Mouse (Mus musculus): ENCODE results near the gene Dennd1a. TPM values are rescaled to one million over a fixed set of nuclear protein-coding genes. Genes with fewer than 3 reads are reported as not detected.
A peak's percentile ranks its signal among the peaks of the same experiment; 100 is the strongest.

Dennd1a gene
- polyA plus RNA-seq, 1 experiment from 2014 or later = 18.1 TPM

DNA sequence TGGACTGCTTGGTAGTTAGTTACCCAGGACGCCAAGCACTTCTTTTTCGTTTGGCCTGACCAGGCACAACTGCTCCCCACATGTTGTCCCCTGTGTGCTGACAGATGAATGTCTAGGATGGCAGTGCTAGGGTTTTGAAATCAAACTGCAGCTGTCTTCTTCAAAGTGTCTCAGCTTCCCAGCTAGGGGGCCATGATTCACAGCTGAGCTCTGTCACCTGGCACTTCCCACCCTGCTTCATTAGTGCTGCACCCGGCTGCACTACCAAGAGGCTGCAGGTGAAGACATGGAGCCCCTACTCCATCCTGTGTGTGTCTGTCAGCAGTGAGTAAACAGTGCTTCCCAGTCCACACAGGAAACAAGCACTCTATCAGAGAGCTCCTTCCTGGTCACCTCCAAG, 234.8 kb downstream of the Dennd1a start:
- no peaks in the 10 kb centered on the region for H3K27me3 ChIP-seq

GRCm38 (mm10) chr2:38051485-38052085, 235.6 kb downstream of the Dennd1a start:
- 61% methylated on average over 1 of the region's 1 CpGs for WGBS
- H3K4me3 ChIP-seq = no peak overlapping the region
- ATAC-seq (replicated peaks) = no peak

More for the DNA sequence above, 234.8 kb downstream of the Dennd1a start:
- no peak overlapping the region for H3K4me2 ChIP-seq (replicated peaks)
- no peak overlapping the region for H3K9ac ChIP-seq (replicated peaks)
- H3K27ac ChIP-seq (replicated peaks) = no peak overlapping the region
- no peak for ATAC-seq (replicated peaks)
- no peaks in the 10 kb centered on the region for H3K9me3 ChIP-seq
- no peak overlapping the region for H3K4me3 ChIP-seq
- H3K36me3 ChIP-seq = no peaks in the 10 kb centered on the region
- H3K4me1 ChIP-seq = peaks cover 12% of the 10 kb centered on the region
- 53% methylated on average over 3 of the region's 3 CpGs for WGBS

DNA sequence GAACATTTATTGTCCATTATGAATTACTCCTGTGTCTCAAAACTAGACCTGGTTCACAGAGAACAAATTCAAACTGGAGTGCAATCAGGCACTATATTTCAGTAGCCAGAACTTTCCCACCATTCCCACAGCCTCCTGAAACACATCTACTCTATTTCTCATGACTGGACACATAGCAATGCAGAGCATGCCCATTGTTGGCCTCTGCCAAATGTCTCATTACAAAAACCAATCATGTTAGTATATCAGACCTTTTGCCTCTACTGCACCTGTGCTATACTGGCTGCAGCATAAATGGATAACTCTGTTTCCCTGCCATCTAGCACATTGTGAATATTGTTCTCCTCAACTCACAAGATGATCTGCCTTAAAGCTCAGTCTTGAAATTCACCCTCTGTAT, 238.2 kb downstream of the Dennd1a start:
- Histone ChIP-seq H3K27me3 (no peaks in the 10 kb centered on the region), H3K9me3 (no peaks in the 10 kb centered on the region), H3K4me3 (no peak overlapping the region), H3K27ac (replicated peaks) (no peak overlapping the region), H3K4me1 (peaks cover 12% of the 10 kb centered on the region), H3K4me2 (replicated peaks) (no peak overlapping the region), H3K9ac (replicated peaks) (no peak overlapping the region), H3K36me3 (no peaks in the 10 kb centered on the region)
- no peak for ATAC-seq (replicated peaks)

More at GRCm38 (mm10) chr2:38051485-38052085, 235.6 kb downstream of the Dennd1a start:
- H3K9me3 ChIP-seq = no peaks in the 10 kb centered on the region
- H3K4me1 ChIP-seq = peaks cover 12% of the 10 kb centered on the region
- no peaks in the 10 kb centered on the region for H3K27me3 ChIP-seq
- H3K4me2 ChIP-seq (replicated peaks) = no peak overlapping the region
- no peak overlapping the region for H3K27ac ChIP-seq (replicated peaks)
- no peaks in the 10 kb centered on the region for H3K36me3 ChIP-seq
- H3K9ac ChIP-seq (replicated peaks) = no peak overlapping the region

GRCm38 (mm10) chr2:38045286-38045685, 241.9 kb downstream of the Dennd1a start:
- no peak overlapping the region for H3K4me3 ChIP-seq
- no peak overlapping the region for H3K4me2 ChIP-seq (replicated peaks)
- ATAC-seq (replicated peaks) = no peak
- H3K9ac ChIP-seq (replicated peaks) = no peak overlapping the region
- H3K4me1 ChIP-seq = no peaks in the 10 kb centered on the region
- no peaks in the 10 kb centered on the region for H3K9me3 ChIP-seq
- WGBS = 95% methylated on average over 4 of the region's 4 CpGs
- no peaks in the 10 kb centered on the region for H3K27me3 ChIP-seq
- H3K27ac ChIP-seq (replicated peaks) = no peak overlapping the region
- no peaks in the 10 kb centered on the region for H3K36me3 ChIP-seq

DNA sequence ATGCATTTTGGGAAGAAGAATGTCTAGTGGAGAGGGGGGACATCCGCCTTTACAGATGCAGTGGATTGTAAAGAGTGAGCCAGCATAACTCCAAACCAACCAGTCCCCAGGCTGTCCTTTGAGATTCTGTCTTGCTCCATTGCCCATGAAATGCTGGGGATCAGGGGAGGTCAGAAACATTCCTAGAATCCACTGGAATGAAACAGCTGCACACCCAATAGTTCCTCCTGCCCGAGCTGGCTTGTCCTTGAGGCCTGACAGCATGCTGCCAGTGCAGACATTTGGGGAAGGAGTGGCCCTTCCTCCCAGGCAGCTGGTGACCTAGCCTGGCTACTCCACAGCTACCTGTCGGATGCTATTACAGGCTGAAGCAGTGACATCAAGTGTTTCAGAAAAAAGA, 246.3 kb downstream of the Dennd1a start:
- Histone ChIP-seq H3K27ac (replicated peaks) (no peak overlapping the region), H3K4me1 (no peaks in the 10 kb centered on the region), H3K4me2 (replicated peaks) (no peak overlapping the region), H3K4me3 (no peak overlapping the region), H3K27me3 (no peaks in the 10 kb centered on the region), H3K9ac (replicated peaks) (no peak overlapping the region), H3K36me3 (no peaks in the 10 kb centered on the region), H3K9me3 (no peaks in the 10 kb centered on the region)
- 28% methylated on average over 3 of the region's 3 CpGs for WGBS
- ATAC-seq (replicated peaks) = no peak

GRCm38 (mm10) chr2:38039621-38040020, 247.6 kb downstream of the Dennd1a start:
- Histone ChIP-seq H3K4me2 (replicated peaks) (no peak overlapping the region), H3K27me3 (no peaks in the 10 kb centered on the region), H3K27ac (replicated peaks) (no peak overlapping the region), H3K4me1 (no peaks in the 10 kb centered on the region), H3K9me3 (no peaks in the 10 kb centered on the region), H3K36me3 (no peaks in the 10 kb centered on the region), H3K4me3 (no peak overlapping the region), H3K9ac (replicated peaks) (no peak overlapping the region)
- ATAC-seq (replicated peaks) = no peak
- WGBS = 79% methylated on average over 1 of the region's 1 CpGs

DNA sequence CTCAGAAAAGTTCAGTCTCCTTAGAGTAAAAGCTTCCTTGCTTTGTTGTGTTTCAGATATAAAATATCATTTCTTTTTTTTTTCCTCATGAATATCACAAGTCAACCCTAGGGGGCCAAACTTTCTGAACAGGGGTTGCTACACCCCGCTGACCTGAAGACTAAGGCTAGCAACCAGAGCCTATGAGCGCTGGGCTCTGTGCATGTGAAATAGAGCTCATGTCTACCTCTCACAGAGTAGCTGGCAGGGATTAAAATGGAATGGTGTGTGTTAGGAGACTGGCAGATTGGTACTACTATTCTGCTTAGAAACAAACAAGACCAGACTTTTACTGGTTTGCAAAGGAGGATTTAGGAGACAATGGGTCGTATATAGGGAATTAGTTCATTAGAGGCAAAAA, 258.9 kb downstream of the Dennd1a start:
- Histone ChIP-seq H3K4me1 (peaks cover 8% of the 10 kb centered on the region), H3K9ac (replicated peaks) (no peak overlapping the region), H3K27me3 (no peaks in the 10 kb centered on the region), H3K4me3 (no peak overlapping the region), H3K9me3 (no peaks in the 10 kb centered on the region), H3K4me2 (replicated peaks) (no peak overlapping the region), H3K27ac (replicated peaks) (no peak overlapping the region), H3K36me3 (no peaks in the 10 kb centered on the region)
- WGBS = 70% methylated on average over 3 of the region's 3 CpGs
- ATAC-seq (replicated peaks) = no peak

DNA sequence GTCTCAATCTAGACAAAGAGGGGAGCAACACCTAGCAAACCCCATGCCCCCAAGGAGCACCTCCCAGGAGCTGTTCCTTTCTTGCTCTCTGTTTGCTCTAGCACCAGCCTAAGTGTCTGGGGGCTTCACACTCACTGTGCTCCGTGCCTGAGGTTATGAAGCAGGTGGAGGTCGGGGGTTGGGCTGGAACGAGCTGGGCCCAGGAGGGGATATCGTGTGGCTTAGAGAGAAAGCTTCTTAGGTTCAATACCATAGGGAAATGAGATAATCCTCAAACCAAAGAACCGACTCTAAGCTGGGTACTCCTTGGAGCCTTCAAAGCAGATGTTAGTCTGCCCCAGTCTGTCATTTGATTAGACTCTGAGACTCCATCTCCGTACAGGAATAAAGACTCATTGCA, 261.6 kb downstream of the Dennd1a start:
- H3K4me1 ChIP-seq = peaks cover 8% of the 10 kb centered on the region
- no peaks in the 10 kb centered on the region for H3K9me3 ChIP-seq
- H3K27me3 ChIP-seq = no peaks in the 10 kb centered on the region
- no peak overlapping the region for H3K4me2 ChIP-seq (replicated peaks)
- 13% methylated on average over 6 of the region's 6 CpGs for WGBS
- no peak for ATAC-seq (replicated peaks)
- H3K36me3 ChIP-seq = no peaks in the 10 kb centered on the region
- no peak overlapping the region for H3K9ac ChIP-seq (replicated peaks)
- H3K4me3 ChIP-seq = no peak overlapping the region
- no peak overlapping the region for H3K27ac ChIP-seq (replicated peaks)

GRCm38 (mm10) chr2:38023741-38024130, 263.5 kb downstream of the Dennd1a start:
- Histone ChIP-seq H3K4me3 (no peak overlapping the region), H3K27me3 (no peaks in the 10 kb centered on the region), H3K4me1 (peaks cover 8% of the 10 kb centered on the region), H3K36me3 (no peaks in the 10 kb centered on the region), H3K9me3 (no peaks in the 10 kb centered on the region), H3K9ac (replicated peaks) (no peak overlapping the region), H3K4me2 (replicated peaks) (no peak overlapping the region), H3K27ac (replicated peaks) (peak overlapping the region; percentile 58)
- whole genome bisulfite sequencing = 55% methylated on average over 4 of the region's 4 CpGs
- peak; percentile 61; the same call in 1 of the 2 replicates for ATAC-seq (replicated peaks)

GRCm38 (mm10) chr2:38023054-38023740, 264.0 kb downstream of the Dennd1a start:
- no peaks in the 10 kb centered on the region for H3K9me3 ChIP-seq
- H3K4me3 ChIP-seq = no peak overlapping the region
- no peaks in the 10 kb centered on the region for H3K27me3 ChIP-seq
- H3K4me1 ChIP-seq = peaks cover 8% of the 10 kb centered on the region
- H3K9ac ChIP-seq (replicated peaks) = no peak overlapping the region
- H3K4me2 ChIP-seq (replicated peaks) = no peak overlapping the region
- peak; percentile 68; the same call in 1 of the 2 replicates for ATAC-seq (replicated peaks)
- H3K36me3 ChIP-seq = no peaks in the 10 kb centered on the region
- peak overlapping the region; percentile 58; the same call in 1 of the 2 replicates for H3K27ac ChIP-seq (replicated peaks)
- 67% methylated on average over 9 of the region's 9 CpGs for WGBS

DNA sequence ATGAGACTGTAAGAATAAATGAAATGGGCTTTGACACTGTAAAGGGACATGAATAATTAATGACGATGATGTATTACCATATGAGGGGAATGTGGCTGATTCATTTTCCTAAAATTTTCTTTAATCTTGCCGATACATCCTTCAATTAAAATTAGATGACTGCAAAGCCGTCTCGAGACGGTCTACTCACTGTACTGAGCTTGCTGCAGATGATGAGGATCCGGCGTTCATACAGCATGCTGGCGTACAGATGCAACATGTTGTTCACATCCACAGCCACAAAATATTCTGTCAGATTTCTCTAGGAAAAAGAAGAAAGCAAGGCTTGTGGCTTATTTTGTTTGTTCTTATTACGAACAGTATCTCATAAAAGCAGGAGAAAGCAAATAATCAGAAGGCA, 266.0 kb downstream of the Dennd1a start:
- no peak overlapping the region for H3K4me2 ChIP-seq (replicated peaks)
- no peak overlapping the region for H3K27ac ChIP-seq (replicated peaks)
- H3K36me3 ChIP-seq = no peaks in the 10 kb centered on the region
- H3K9ac ChIP-seq (replicated peaks) = no peak overlapping the region
- no peak overlapping the region for H3K4me3 ChIP-seq
- no peaks in the 10 kb centered on the region for H3K27me3 ChIP-seq
- WGBS = 85% methylated on average over 9 of the region's 9 CpGs
- no peak for ATAC-seq (replicated peaks)
- no peaks in the 10 kb centered on the region for H3K9me3 ChIP-seq
- peaks cover 8% of the 10 kb centered on the region for H3K4me1 ChIP-seq

GRCm38 (mm10) chr2:38014702-38015101, 272.5 kb downstream of the Dennd1a start:
- Histone ChIP-seq H3K9me3 (no peaks in the 10 kb centered on the region), H3K27me3 (no peaks in the 10 kb centered on the region), H3K36me3 (no peaks in the 10 kb centered on the region), H3K4me2 (replicated peaks) (no peak overlapping the region), H3K27ac (replicated peaks) (peak overlapping the region; percentile 87), H3K4me3 (no peak overlapping the region), H3K4me1 (peaks cover 25% of the 10 kb centered on the region), H3K9ac (replicated peaks) (no peak overlapping the region)
- WGBS = 61% methylated on average over 1 of the region's 1 CpGs
- peak; percentile 59 for ATAC-seq (replicated peaks)

Data from forebrain, embryonic 15.5 days (tissue).